Mouse (Mus musculus) hindbrain, embryonic 10.5 days (tissue): Measurements from ENCODE around the gene Kctd20. TPM values are rescaled to one million over a fixed set of nuclear protein-coding genes. Genes with fewer than 3 reads are reported as not detected.

Experiments used
- polyA plus RNA-seq: library from polyadenylated mRNA; unstranded; fragments of >200 nt; fragmentation: Nextera tagmentation; extraction: Ambion mirVana; gene quantifications from 2 replicates; pipeline ENCODE4 v1.2.1, GENCODE M21; 2016

Gene Kctd20
- polyA plus RNA-seq, 1 experiment from 2014 or later, result 103 TPM

Other genes with a start within 250 kb of the Kctd20 start
- 1.4 and 3.2 TPM in 2 replicates for gene AC170998.1, start 225.9 kb upstream of the Kctd20 start, polyA plus RNA-seq
- 3.9 and 8.9 TPM in 2 replicates for gene Mapk13, start 182.7 kb upstream of the Kctd20 start, polyA plus RNA-seq
- 9.8 and 12.2 TPM in 2 replicates for gene Brpf3, start 150.9 kb upstream of the Kctd20 start, polyA plus RNA-seq
- not detected in 2 replicates for gene Pnpla1, start 93.5 kb upstream of the Kctd20 start, polyA plus RNA-seq
- gene 4930539E08Rik, start 36.6 kb upstream of the Kctd20 start, polyA plus RNA-seq, result 0.07 and 0.31 TPM in 2 replicates
- 0.16 and 0.26 TPM in 2 replicates for gene Pxt1, start 8.1 kb upstream of the Kctd20 start, polyA plus RNA-seq
- gene Stk38, start 56.0 kb downstream of the Kctd20 start, polyA plus RNA-seq, result 131 and 133 TPM in 2 replicates
- 723 and 795 TPM in 2 replicates for gene Srsf3, start 80.7 kb downstream of the Kctd20 start, polyA plus RNA-seq
- 29.9 and 36.0 TPM in 2 replicates for gene Cdkn1a, start 139.0 kb downstream of the Kctd20 start, polyA plus RNA-seq
- 0.04 TPM in 1 of 2 replicates, not detected in the other for gene Rab44, start 162.2 kb downstream of the Kctd20 start, polyA plus RNA-seq